Mouse (Mus musculus): ENCODE data around the gene Map2k5. TPM values are rescaled to one million over a fixed set of nuclear protein-coding genes. Genes with fewer than 3 reads are reported as not detected.
A peak's percentile ranks its signal among the peaks of the same experiment; 100 is the strongest.

Map2k5 gene
- total RNA-seq, 2 experiments from 2014 or later, result 10.4 to 18.8 TPM

GRCm38 (mm10) chr9:63346029-63346428 lies 31.7 kb downstream of the Map2k5 start:
- ATAC-seq (ENCODE audit: poor library complexity, severe bottlenecking), result no peak

GRCm38 (mm10) chr9:63341761-63342160 lies 35.9 kb downstream of the Map2k5 start:
- no peak for ATAC-seq (ENCODE audit: poor library complexity, severe bottlenecking)

GRCm38 (mm10) chr9:63339256-63339655 lies 38.4 kb downstream of the Map2k5 start:
- no peak for ATAC-seq (ENCODE audit: poor library complexity, severe bottlenecking)

GRCm38 (mm10) chr9:63338716-63339115 lies 39.0 kb downstream of the Map2k5 start:
- ATAC-seq (ENCODE audit: poor library complexity, severe bottlenecking), result no peak

GRCm38 (mm10) chr9:63335816-63336215 lies 41.9 kb downstream of the Map2k5 start:
- ATAC-seq (ENCODE audit: poor library complexity, severe bottlenecking), result no peak

GRCm38 (mm10) chr9:63333074-63333473 lies 44.6 kb downstream of the Map2k5 start:
- ATAC-seq (ENCODE audit: poor library complexity, severe bottlenecking), result no peak

- no peak for ATAC-seq (ENCODE audit: poor library complexity, severe bottlenecking)
These were observed 46.5 kb downstream of the Map2k5 start for GRCm38 (mm10) chr9:63331246-63331645.

- no peak for ATAC-seq (ENCODE audit: poor library complexity, severe bottlenecking)
These were observed 48.6 kb downstream of the Map2k5 start for GRCm38 (mm10) chr9:63328958-63329685.

GRCm38 (mm10) chr9:63315231-63315630 lies 62.5 kb downstream of the Map2k5 start:
- no peak for ATAC-seq (ENCODE audit: poor library complexity, severe bottlenecking)

- ATAC-seq (ENCODE audit: poor library complexity, severe bottlenecking), result no peak
These were observed 63.6 kb downstream of the Map2k5 start for GRCm38 (mm10) chr9:63314126-63314525.

GRCm38 (mm10) chr9:63309956-63310355 lies 67.7 kb downstream of the Map2k5 start:
- no peak for ATAC-seq (ENCODE audit: poor library complexity, severe bottlenecking)

GRCm38 (mm10) chr9:63309008-63309407 lies 68.7 kb downstream of the Map2k5 start:
- no peak for ATAC-seq (ENCODE audit: poor library complexity, severe bottlenecking)

- no peak for ATAC-seq (ENCODE audit: poor library complexity, severe bottlenecking)
These were observed 69.3 kb downstream of the Map2k5 start for GRCm38 (mm10) chr9:63308441-63308840.

- ATAC-seq (ENCODE audit: poor library complexity, severe bottlenecking), result no peak
These were observed 75.2 kb downstream of the Map2k5 start for GRCm38 (mm10) chr9:63302511-63302910.

GRCm38 (mm10) chr9:63298656-63299055 lies 79.0 kb downstream of the Map2k5 start:
- ATAC-seq (ENCODE audit: poor library complexity, severe bottlenecking), result no peak

GRCm38 (mm10) chr9:63295551-63295958 lies 82.1 kb downstream of the Map2k5 start:
- ATAC-seq (ENCODE audit: poor library complexity, severe bottlenecking), result no peak

GRCm38 (mm10) chr9:63294846-63295245 lies 82.9 kb downstream of the Map2k5 start:
- no peak for ATAC-seq (ENCODE audit: poor library complexity, severe bottlenecking)

- no peak for ATAC-seq (ENCODE audit: poor library complexity, severe bottlenecking)
These were observed 83.8 kb downstream of the Map2k5 start for GRCm38 (mm10) chr9:63293781-63294480.

GRCm38 (mm10) chr9:63288676-63289075 lies 89.0 kb downstream of the Map2k5 start:
- ATAC-seq (ENCODE audit: poor library complexity, severe bottlenecking), result no peak

GRCm38 (mm10) chr9:63284392-63284791 lies 93.3 kb downstream of the Map2k5 start:
- no peak for ATAC-seq (ENCODE audit: poor library complexity, severe bottlenecking)

GRCm38 (mm10) chr9:63281996-63282395 lies 95.7 kb downstream of the Map2k5 start:
- ATAC-seq (ENCODE audit: poor library complexity, severe bottlenecking), result peak; percentile 75

GRCm38 (mm10) chr9:63281086-63281485 lies 96.6 kb downstream of the Map2k5 start:
- no peak for ATAC-seq (ENCODE audit: poor library complexity, severe bottlenecking)

Data from megakaryocyte, adult 5-6 weeks (primary cell).